Mouse (Mus musculus): Measurements from ENCODE around the gene Gstz1. TPM values are rescaled to one million over a fixed set of nuclear protein-coding genes. Genes with fewer than 3 reads are reported as not detected.

Gstz1 gene
- total and polyA plus RNA-seq, 3 experiments = 19.7 to 27.5 (median 22.3) TPM

DNA sequence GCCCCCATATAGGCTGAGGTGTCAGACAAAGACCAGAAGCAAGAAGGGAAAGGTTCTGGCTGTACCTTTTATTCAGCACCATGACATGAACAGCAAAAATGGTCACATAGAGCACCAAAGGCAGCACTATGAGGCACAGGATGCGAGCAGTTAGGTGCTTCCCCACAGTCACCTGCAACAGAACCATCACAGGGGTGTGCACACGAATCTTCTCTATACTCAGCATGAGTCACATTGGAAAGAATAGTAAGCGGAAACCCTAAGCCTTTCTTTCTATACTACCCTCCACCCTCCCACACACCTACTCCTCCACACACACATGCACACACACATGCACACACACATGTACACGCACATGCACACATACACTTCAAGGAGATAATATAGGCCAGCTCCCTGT, 16.7 kb upstream of the Gstz1 start:
- H3K79me2 ChIP-seq (replicated peaks; ENCODE audit: control insufficient read depth, extremely low read depth, insufficient read depth, poor library complexity, severe bottlenecking) = no peaks in the 10 kb centered on the region
- no peaks in the 10 kb centered on the region for H3K27me3 ChIP-seq (replicated peaks)
- H3K9me3 ChIP-seq (replicated peaks; ENCODE audit: low read length) = no peaks in the 10 kb centered on the region
- H3K27ac ChIP-seq (ENCODE audit: insufficient read depth, low read depth) = no peak overlapping the region
- 0 out of 2 replicates have a peak, but pooled peaks have one; percentile 16 for TF ChIP-seq BHLHE40 (IDR thresholded peaks at IDR 0.05; ENCODE audit: low read depth, low read length)
- TF ChIP-seq USF1 (IDR thresholded peaks at IDR 0.05; ENCODE audit: low read depth, low read length) = no peak
- in situ Hi-C loops (cut with MboI; ENCODE audit: low pct_ligation_motif_present, low pct_unique_long_range_greater_than_20kb, low sequenced_read_pairs) (no loop called here), dilution Hi-C loops (cut with MboI; ENCODE audit: extremely low pct_ligation_motif_present, extremely low pct_unique_long_range_greater_than_20kb, low sequenced_read_pairs) (no loop called here)
- no peak overlapping the region for H3K9ac ChIP-seq (ENCODE audit: insufficient read depth, low read depth)
- peak; percentile 24 for DNase-seq (ENCODE audit: extremely low read depth)
- no peak overlapping the region for H3K4me3 ChIP-seq (replicated peaks in 1 of 3; ENCODE audit: low read depth in 2 of 3, low read length in 2 of 3, poor library complexity in 1 of 3)
- no peak overlapping the region for H3K4me2 ChIP-seq (ENCODE audit: insufficient read depth, low read depth, poor library complexity, severe bottlenecking)
- peaks cover 0 to 11% of the 10 kb centered on the region in 2 experiments; a peak in 2 of 4 replicates for H3K4me1 ChIP-seq (ENCODE audit: control insufficient read depth in 1 of 2, insufficient read depth in 2 of 2)
- H3K36me3 ChIP-seq (replicated peaks in 1 of 2; ENCODE audit: control insufficient read depth in 1 of 2, insufficient read depth in 1 of 2, low read length in 1 of 2) = peaks cover 10 to 72% of the 10 kb centered on the region in 2 experiments

DNA sequence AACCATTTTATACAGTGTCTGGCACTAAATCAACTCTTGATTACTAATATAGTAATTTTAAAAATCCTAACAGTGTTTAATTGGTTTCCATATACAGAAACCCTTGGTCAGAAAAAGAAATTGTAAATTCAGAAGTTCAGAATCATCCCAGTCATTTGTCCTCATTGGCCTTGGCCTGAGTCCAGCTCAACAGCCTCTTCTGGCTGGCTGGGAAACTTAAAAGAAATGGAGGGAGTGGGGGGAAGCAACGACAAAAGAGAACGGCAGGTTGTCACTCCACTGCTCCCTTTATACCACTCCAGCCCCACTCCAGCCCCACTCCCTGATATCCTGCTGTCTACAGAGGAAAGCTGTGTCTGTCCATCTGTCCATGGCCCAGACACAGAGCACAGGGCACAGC, 15.8 kb upstream of the Gstz1 start:
- dilution Hi-C loops (cut with MboI; ENCODE audit: extremely low pct_ligation_motif_present, extremely low pct_unique_long_range_greater_than_20kb, low sequenced_read_pairs) (no loop called here), in situ Hi-C loops (cut with MboI; ENCODE audit: low pct_ligation_motif_present, low pct_unique_long_range_greater_than_20kb, low sequenced_read_pairs) (no loop called here)
- Histone ChIP-seq H3K9ac (ENCODE audit: insufficient read depth, low read depth) (no peak overlapping the region), H3K4me2 (ENCODE audit: insufficient read depth, low read depth, poor library complexity, severe bottlenecking) (no peak overlapping the region), H3K27ac (ENCODE audit: insufficient read depth, low read depth) (no peak overlapping the region), H3K27me3 (replicated peaks) (no peaks in the 10 kb centered on the region), H3K9me3 (replicated peaks; ENCODE audit: low read length) (no peaks in the 10 kb centered on the region), H3K4me1 (ENCODE audit: control insufficient read depth in 1 of 2, insufficient read depth in 2 of 2) (peaks cover 0 to 11% of the 10 kb centered on the region in 2 experiments; a peak in 2 of 4 replicates), H3K36me3 (replicated peaks in 1 of 2; ENCODE audit: control insufficient read depth in 1 of 2, insufficient read depth in 1 of 2, low read length in 1 of 2) (peaks cover 10 to 72% of the 10 kb centered on the region in 2 experiments), H3K4me3 (replicated peaks in 1 of 3; ENCODE audit: low read depth in 2 of 3, low read length in 2 of 3, poor library complexity in 1 of 3) (no peak overlapping the region), H3K79me2 (replicated peaks; ENCODE audit: control insufficient read depth, extremely low read depth, insufficient read depth, poor library complexity, severe bottlenecking) (no peaks in the 10 kb centered on the region)
- DNase-seq (ENCODE audit: extremely low read depth) = no peak
- TF ChIP-seq ETS1 (conservative IDR thresholded peaks at IDR 0.05; ENCODE audit: low read depth, low read length) (no peak), PAX5 (IDR thresholded peaks at IDR 0.05; ENCODE audit: low read length) (no peak), MAX (IDR thresholded peaks at IDR 0.05; ENCODE audit: low read length) (no peak), NRF1 (IDR thresholded peaks at IDR 0.05; ENCODE audit: low read depth, low read length) (no peak), ELF1 (IDR thresholded peaks at IDR 0.05; ENCODE audit: low read depth, low read length) (no peak)

DNA sequence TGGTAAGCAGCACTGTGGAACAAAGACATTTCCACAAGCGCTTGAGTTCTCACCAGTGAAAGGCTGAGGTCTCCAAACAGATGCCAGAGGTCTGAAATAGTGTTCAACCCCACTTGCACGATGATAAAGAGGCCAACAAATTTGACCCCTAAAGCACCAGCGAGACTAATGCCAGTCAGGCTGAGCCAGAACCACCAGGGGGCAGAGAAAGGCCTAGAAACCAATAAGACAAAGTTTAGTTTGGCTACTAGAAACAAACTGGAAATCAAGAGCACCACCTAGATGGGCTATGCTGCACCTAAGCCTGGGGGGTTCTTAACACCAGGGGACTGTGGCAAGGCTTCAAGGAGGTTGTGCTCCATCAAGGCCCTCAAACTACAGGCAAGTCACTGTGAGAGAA, 15.3 kb upstream of the Gstz1 start:
- no peaks in the 10 kb centered on the region for H3K27me3 ChIP-seq (replicated peaks)
- no peaks in the 10 kb centered on the region for H3K79me2 ChIP-seq (replicated peaks; ENCODE audit: control insufficient read depth, extremely low read depth, insufficient read depth, poor library complexity, severe bottlenecking)
- TF ChIP-seq POLR2A (IDR thresholded peaks at IDR 0.05; ENCODE audit: low read depth, low read length) (no peak), RAD21 (IDR thresholded peaks at IDR 0.05; ENCODE audit: low read depth, low read length) (peak; percentile 75), SMC3 (IDR thresholded peaks at IDR 0.05; ENCODE audit: low read depth, low read length) (peak; percentile 81), JUND (conservative IDR thresholded peaks at IDR 0.05; ENCODE audit: low read depth, low read length) (no peak), ZC3H11A (IDR thresholded peaks at IDR 0.05; ENCODE audit: low read depth, low read length) (peak; percentile 43), MEF2A (IDR thresholded peaks at IDR 0.05; ENCODE audit: borderline replicate concordance, low read depth, low read length) (no peak), CTCF (conservative IDR thresholded peaks at IDR 0.05 in 1 of 2, IDR thresholded peaks at IDR 0.05 in 1 of 2; ENCODE audit: low read depth in 2 of 2, low read length in 2 of 2) (peak; percentile 23 to 83; a peak in 3 of 4 replicates)
- in situ Hi-C loops (cut with MboI; ENCODE audit: low pct_ligation_motif_present, low pct_unique_long_range_greater_than_20kb, low sequenced_read_pairs) = no loop called here
- peaks cover 10 to 72% of the 10 kb centered on the region in 2 experiments for H3K36me3 ChIP-seq (replicated peaks in 1 of 2; ENCODE audit: control insufficient read depth in 1 of 2, insufficient read depth in 1 of 2, low read length in 1 of 2)
- no peak overlapping the region for H3K4me3 ChIP-seq (replicated peaks in 1 of 3; ENCODE audit: low read depth in 2 of 3, low read length in 2 of 3, poor library complexity in 1 of 3)
- no peak overlapping the region for H3K4me2 ChIP-seq (ENCODE audit: insufficient read depth, low read depth, poor library complexity, severe bottlenecking)
- dilution Hi-C loops (cut with MboI; ENCODE audit: extremely low pct_ligation_motif_present, extremely low pct_unique_long_range_greater_than_20kb, low sequenced_read_pairs) = no loop called here
- peaks cover 0 to 11% of the 10 kb centered on the region in 2 experiments; a peak in 2 of 4 replicates for H3K4me1 ChIP-seq (ENCODE audit: control insufficient read depth in 1 of 2, insufficient read depth in 2 of 2)
- H3K9ac ChIP-seq (ENCODE audit: insufficient read depth, low read depth) = no peak overlapping the region
- H3K27ac ChIP-seq (ENCODE audit: insufficient read depth, low read depth) = no peak overlapping the region
- H3K9me3 ChIP-seq (replicated peaks; ENCODE audit: low read length) = no peaks in the 10 kb centered on the region
- peak; percentile 36 for DNase-seq (ENCODE audit: extremely low read depth)

All from CH12.LX (cell line).